Mouse (Mus musculus): Measurements from ENCODE around the gene Josd2.

- TF ChIP-seq CTCF (IDR thresholded peaks at IDR 0.05; ENCODE audit: low read depth, low read length) (no peak), POLR2A (IDR thresholded peaks at IDR 0.05; ENCODE audit: extremely low read depth, insufficient read depth, low read length) (no peak)
These were observed 26.6 kb upstream of the Josd2 start for GRCm38 (mm10) chr7:44441180-44441579.
